Mouse (Mus musculus) embryonic facial prominence, embryonic 11.5 days (tissue): ENCODE measurements around the gene Fry. TPM values are rescaled to one million over a fixed set of nuclear protein-coding genes. Genes with fewer than 3 reads are reported as not detected.

Experiments
- ATAC-seq: fragments of 200-750 bp; cut with Nextera tagmentation; replicated peaks from 2 replicates; pipeline ENCODE4 v1.8.0; 2017; ENCODE audit warnings: low read depth; ENCODE audit not compliant: insufficient number of reproducible peaks, low FRiP score, low TSS enrichment
- DNase-seq: peaks from one replicate; pipeline ENCODE4 v3.0.0-alpha.2; 2015; ENCODE audit warnings: low spot score
- H3K27ac ChIP-seq: fragments of 300-500 bp; sonication (generic); replicated peaks from 2 replicates; pipeline ENCODE4 v1.5.1; 2014; ENCODE audit warnings: mild to moderate bottlenecking, low read depth, low read length, control low read depth
- H3K27me3 ChIP-seq: fragments of 300-500 bp; sonication (generic); 2 replicates; pipeline ENCODE4 v1.6.1; 2014; ENCODE audit warnings: mild to moderate bottlenecking, low read length, moderate library complexity, mixed read lengths; ENCODE audit not compliant: control insufficient read depth, insufficient read depth
- H3K36me3 ChIP-seq: fragments of 300-500 bp; sonication (generic); replicated peaks from 2 replicates; pipeline ENCODE4 v1.6.1; 2014; ENCODE audit warnings: low read depth, mild to moderate bottlenecking, low read length, moderate library complexity, mixed read lengths; ENCODE audit not compliant: control insufficient read depth, insufficient read depth
- H3K4me1 ChIP-seq: fragments of 300-500 bp; sonication (generic); 2 replicates; pipeline ENCODE4 v1.6.1; 2014; ENCODE audit warnings: low read length, mixed read lengths; ENCODE audit not compliant: control insufficient read depth, insufficient read depth
- H3K4me2 ChIP-seq: fragments of 300-500 bp; sonication (generic); 2 replicates; pipeline ENCODE4 v1.6.1; 2014; ENCODE audit warnings: low read depth, mild to moderate bottlenecking, control low read depth, low read length, moderate library complexity
- H3K4me3 ChIP-seq: fragments of 300-500 bp; sonication (generic); 2 replicates; pipeline ENCODE4 v1.5.1; 2014; ENCODE audit warnings: low read depth, low read length, control low read depth
- H3K9ac ChIP-seq: fragments of 300-500 bp; sonication (generic); replicated peaks from 2 replicates; pipeline ENCODE4 v1.6.1; 2014; ENCODE audit warnings: mild to moderate bottlenecking, control low read depth, low read length
- H3K9me3 ChIP-seq: fragments of 300-500 bp; sonication (generic); replicated peaks from 2 replicates; pipeline ENCODE4 v1.6.1; 2016; ENCODE audit warnings: mild to moderate bottlenecking, low read length, inconsistent platforms, mixed read lengths; ENCODE audit not compliant: control insufficient read depth
- WGBS: fragments of 180-500 bp; shearing (Covaris S2); extraction: QIAGEN DNeasy Blood & Tissue Kit; methylation state at CpG from one replicate; pipeline ENCODE4 v1.1.7; 2014; 5-methylcytosine and 5-hydroxymethylcytosine counted together
- polyA plus RNA-seq: library from polyadenylated mRNA; unstranded; fragments of >200 nt; fragmentation: Nextera tagmentation; extraction: Ambion mirVana; gene quantifications from 2 replicates; pipeline ENCODE4 v1.2.1, GENCODE M21; 2014

The Fry gene
- polyA plus RNA-seq, 1 experiment from 2014 or later: 8.2 TPM

- WGBS: 88% methylated on average over 1 of the region's 1 CpGs
- Histone ChIP-seq H3K9me3 (no peaks in the 10 kb centered on the region), H3K36me3 (no peaks in the 10 kb centered on the region), H3K4me1 (no peaks in the 10 kb centered on the region), H3K9ac (no peak overlapping the region), H3K27me3 (no peaks in the 10 kb centered on the region), H3K27ac (no peak overlapping the region), H3K4me3 (no peak overlapping the region), H3K4me2 (no peak overlapping the region)
- no peak for ATAC-seq
- DNase-seq: no peak
Measured at GRCm38 (mm10) chr5:150177757-150178156, 59.3 kb downstream of the Fry start.

GRCm38 (mm10) chr5:150178194-150178801 lies 59.9 kb downstream of the Fry start:
- Histone ChIP-seq H3K9ac (no peak overlapping the region), H3K36me3 (no peaks in the 10 kb centered on the region), H3K4me2 (no peak overlapping the region), H3K27ac (no peak overlapping the region), H3K9me3 (no peaks in the 10 kb centered on the region), H3K4me1 (no peaks in the 10 kb centered on the region), H3K4me3 (no peak overlapping the region), H3K27me3 (no peaks in the 10 kb centered on the region)
- ATAC-seq (no peak), DNase-seq (no peak)
- 82% methylated on average over 1 of the region's 2 CpGs for WGBS

GRCm38 (mm10) chr5:150180985-150181607 lies 62.7 kb downstream of the Fry start:
- Histone ChIP-seq H3K36me3 (no peaks in the 10 kb centered on the region), H3K4me2 (no peak overlapping the region), H3K27ac (no peak overlapping the region), H3K27me3 (no peaks in the 10 kb centered on the region), H3K4me1 (no peaks in the 10 kb centered on the region), H3K9ac (no peak overlapping the region), H3K9me3 (no peaks in the 10 kb centered on the region), H3K4me3 (no peak overlapping the region)
- no peak for ATAC-seq
- no peak for DNase-seq
- WGBS: 80% methylated on average over 1 of the region's 1 CpGs

GRCm38 (mm10) chr5:150184959-150185358 lies 66.5 kb downstream of the Fry start:
- H3K9ac ChIP-seq: no peak overlapping the region
- ATAC-seq (no peak), DNase-seq (no peak)
- H3K9me3 ChIP-seq: no peaks in the 10 kb centered on the region
- H3K36me3 ChIP-seq: no peaks in the 10 kb centered on the region
- no peak overlapping the region for H3K4me2 ChIP-seq
- no peaks in the 10 kb centered on the region for H3K4me1 ChIP-seq
- 84% methylated on average over 3 of the region's 3 CpGs for WGBS
- H3K27me3 ChIP-seq: no peaks in the 10 kb centered on the region
- H3K4me3 ChIP-seq: no peak overlapping the region
- no peak overlapping the region for H3K27ac ChIP-seq

GRCm38 (mm10) chr5:150186121-150186520 lies 67.7 kb downstream of the Fry start:
- Histone ChIP-seq H3K36me3 (no peaks in the 10 kb centered on the region), H3K9ac (no peak overlapping the region), H3K4me2 (no peak overlapping the region), H3K4me3 (no peak overlapping the region), H3K27ac (no peak overlapping the region), H3K27me3 (no peaks in the 10 kb centered on the region), H3K9me3 (no peaks in the 10 kb centered on the region), H3K4me1 (no peaks in the 10 kb centered on the region)
- ATAC-seq: no peak
- 84% methylated on average over 4 of the region's 4 CpGs for WGBS
- no peak for DNase-seq

- no peak overlapping the region for H3K4me3 ChIP-seq
- WGBS: 89% methylated on average over 4 of the region's 4 CpGs
- no peak overlapping the region for H3K9ac ChIP-seq
- no peaks in the 10 kb centered on the region for H3K36me3 ChIP-seq
- no peak overlapping the region for H3K27ac ChIP-seq
- no peaks in the 10 kb centered on the region for H3K27me3 ChIP-seq
- DNase-seq (no peak), ATAC-seq (no peak)
- no peaks in the 10 kb centered on the region for H3K9me3 ChIP-seq
- no peaks in the 10 kb centered on the region for H3K4me1 ChIP-seq
- H3K4me2 ChIP-seq: no peak overlapping the region
Measured at GRCm38 (mm10) chr5:150186676-150187075, 68.2 kb downstream of the Fry start.

- WGBS: 78% methylated on average over 4 of the region's 4 CpGs
- H3K27ac ChIP-seq: no peak overlapping the region
- ATAC-seq: no peak
Measured at GRCm38 (mm10) chr5:150188031-150188430, 69.6 kb downstream of the Fry start.

GRCm38 (mm10) chr5:150190454-150191358 lies 72.3 kb downstream of the Fry start:
- 88% methylated on average over 4 of the region's 4 CpGs for WGBS

More at GRCm38 (mm10) chr5:150188031-150188430, 69.6 kb downstream of the Fry start:
- no peaks in the 10 kb centered on the region for H3K4me1 ChIP-seq
- no peak for DNase-seq
- H3K36me3 ChIP-seq: no peaks in the 10 kb centered on the region
- H3K27me3 ChIP-seq: no peaks in the 10 kb centered on the region
- H3K9ac ChIP-seq: no peak overlapping the region
- no peak overlapping the region for H3K4me2 ChIP-seq
- H3K4me3 ChIP-seq: no peak overlapping the region
- no peaks in the 10 kb centered on the region for H3K9me3 ChIP-seq

More at GRCm38 (mm10) chr5:150190454-150191358, 72.3 kb downstream of the Fry start:
- Histone ChIP-seq H3K4me2 (no peak overlapping the region), H3K4me3 (no peak overlapping the region), H3K36me3 (no peaks in the 10 kb centered on the region), H3K27me3 (no peaks in the 10 kb centered on the region), H3K9me3 (no peaks in the 10 kb centered on the region), H3K9ac (no peak overlapping the region), H3K27ac (no peak overlapping the region), H3K4me1 (no peaks in the 10 kb centered on the region)
- DNase-seq (no peak), ATAC-seq (no peak)
